Mouse (Mus musculus): Measurements from ENCODE around the gene Cacng4.

- TF ChIP-seq CTCF (IDR thresholded peaks at IDR 0.05; ENCODE audit: control insufficient read depth, insufficient read depth, low read length): no peak
- TF ChIP-seq POLR2A (IDR thresholded peaks at IDR 0.05; ENCODE audit: borderline replicate concordance, control insufficient read depth, low read depth, low read length): no peak
These were observed at the start of gene Cacng4 for GRCm38 (mm10) chr11:107794547-107795269.
